Mouse (Mus musculus): ENCODE data around the gene Grid2ip.
A peak's percentile ranks its signal among the peaks of the same experiment; 100 is the strongest.

Grid2ip gene

DNA sequence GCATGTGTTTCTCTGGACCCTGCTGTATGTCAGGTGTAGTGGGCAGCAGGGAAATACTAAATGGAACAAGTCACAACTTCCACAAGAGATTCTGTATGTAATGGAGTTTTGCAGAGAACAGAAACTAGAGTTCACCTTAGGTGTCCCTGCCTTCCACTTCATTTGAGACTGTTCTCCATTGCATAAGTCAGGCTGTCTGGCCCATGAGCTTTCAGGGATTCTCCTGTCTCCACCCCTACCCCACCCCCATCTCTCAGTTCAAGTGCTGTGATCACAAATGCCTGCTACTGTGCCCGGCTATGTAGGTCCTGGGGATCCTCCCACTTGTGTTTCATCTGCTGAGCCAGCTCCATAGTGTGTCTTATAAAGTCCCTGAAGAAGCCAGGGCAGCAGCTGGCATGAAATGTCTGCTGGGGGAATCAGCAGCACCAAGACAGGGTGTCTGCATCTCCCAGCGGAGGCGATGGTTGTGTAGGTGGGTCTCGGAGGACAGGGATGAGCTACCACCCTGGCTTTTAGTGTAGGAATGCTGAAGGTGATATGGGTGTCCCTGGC, 53.8 kb downstream of the Grid2ip start:
- Histone ChIP-seq H3K36me3 (ENCODE audit: insufficient read depth, low read length) (peaks cover 76% of the 10 kb centered on the region), H3K4me3 (replicated peaks; ENCODE audit: low read length) (no peak overlapping the region), H3K9me3 (ENCODE audit: low read length) (no peaks in the 10 kb centered on the region), H3K4me1 (replicated peaks; ENCODE audit: low read depth, low read length) (peaks cover 54% of the 10 kb centered on the region), H3K27me3 (ENCODE audit: insufficient read depth, low read length) (no peaks in the 10 kb centered on the region)
- TF ChIP-seq NANOG (IDR thresholded peaks at IDR 0.05; ENCODE audit: borderline replicate concordance, low read length) (no peak), CTCF (conservative IDR thresholded peaks at IDR 0.05; ENCODE audit: low read length) (no peak), POU5F1 (IDR thresholded peaks at IDR 0.05; ENCODE audit: borderline replicate concordance, low read length) (no peak)

DNA sequence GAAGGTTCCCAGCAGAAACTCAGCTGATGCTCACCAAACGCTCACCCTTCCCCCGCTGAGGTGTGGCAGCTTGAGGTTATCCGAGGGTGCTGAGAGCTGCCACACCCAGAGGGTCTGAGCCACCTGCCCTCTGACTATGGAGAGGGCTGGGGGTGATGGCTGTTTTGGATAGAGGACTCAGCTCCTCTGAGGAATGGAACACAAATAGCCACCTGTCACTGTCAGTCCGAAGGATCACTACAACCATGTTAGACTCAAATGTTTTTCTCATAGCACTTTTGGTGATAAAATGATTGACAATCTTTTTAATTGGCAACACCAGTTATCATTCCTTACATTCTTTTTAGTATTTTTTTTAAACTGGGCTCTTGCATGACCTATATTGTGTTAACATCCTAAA, 64.3 kb downstream of the Grid2ip start:
- no peaks in the 10 kb centered on the region for H3K9me3 ChIP-seq (ENCODE audit: low read length)
- TF ChIP-seq POU5F1 (IDR thresholded peaks at IDR 0.05; ENCODE audit: borderline replicate concordance, low read length) (no peak), NANOG (IDR thresholded peaks at IDR 0.05; ENCODE audit: borderline replicate concordance, low read length) (no peak), CTCF (conservative IDR thresholded peaks at IDR 0.05; ENCODE audit: low read length) (no peak)
- H3K4me3 ChIP-seq (replicated peaks; ENCODE audit: low read length) = no peak overlapping the region
- H3K4me1 ChIP-seq (replicated peaks; ENCODE audit: low read depth, low read length) = peaks cover 31% of the 10 kb centered on the region
- peaks cover 67% of the 10 kb centered on the region for H3K36me3 ChIP-seq (ENCODE audit: insufficient read depth, low read length)
- no peaks in the 10 kb centered on the region for H3K27me3 ChIP-seq (ENCODE audit: insufficient read depth, low read length)

DNA sequence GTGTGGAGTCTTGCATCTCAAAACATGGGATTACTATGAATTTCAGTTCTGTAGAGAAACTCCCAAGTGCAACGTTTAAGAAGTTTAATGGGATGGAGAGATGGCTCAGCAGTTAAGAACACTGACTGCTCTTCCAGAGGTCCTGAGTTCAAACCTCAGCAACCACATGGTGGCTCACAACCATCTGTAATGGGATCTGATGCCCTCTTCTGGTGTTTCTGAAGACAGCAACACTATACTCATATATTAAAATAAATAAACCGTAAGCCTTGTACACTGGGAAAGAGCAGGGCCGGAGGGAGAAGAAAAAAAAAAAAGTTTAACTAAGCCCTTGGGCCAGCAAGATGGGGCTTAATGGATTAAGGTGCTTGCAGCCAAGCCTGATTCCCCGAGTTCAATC, 65.9 kb downstream of the Grid2ip start:
- H3K4me1 ChIP-seq (replicated peaks; ENCODE audit: low read depth, low read length) = peaks cover 31% of the 10 kb centered on the region
- peaks cover 52% of the 10 kb centered on the region for H3K36me3 ChIP-seq (ENCODE audit: insufficient read depth, low read length)
- no peaks in the 10 kb centered on the region for H3K9me3 ChIP-seq (ENCODE audit: low read length)
- H3K4me3 ChIP-seq (replicated peaks; ENCODE audit: low read length) = no peak overlapping the region
- no peaks in the 10 kb centered on the region for H3K27me3 ChIP-seq (ENCODE audit: insufficient read depth, low read length)
- TF ChIP-seq NANOG (IDR thresholded peaks at IDR 0.05; ENCODE audit: borderline replicate concordance, low read length) (no peak), POU5F1 (IDR thresholded peaks at IDR 0.05; ENCODE audit: borderline replicate concordance, low read length) (no peak), CTCF (conservative IDR thresholded peaks at IDR 0.05; ENCODE audit: low read length) (no peak)

DNA sequence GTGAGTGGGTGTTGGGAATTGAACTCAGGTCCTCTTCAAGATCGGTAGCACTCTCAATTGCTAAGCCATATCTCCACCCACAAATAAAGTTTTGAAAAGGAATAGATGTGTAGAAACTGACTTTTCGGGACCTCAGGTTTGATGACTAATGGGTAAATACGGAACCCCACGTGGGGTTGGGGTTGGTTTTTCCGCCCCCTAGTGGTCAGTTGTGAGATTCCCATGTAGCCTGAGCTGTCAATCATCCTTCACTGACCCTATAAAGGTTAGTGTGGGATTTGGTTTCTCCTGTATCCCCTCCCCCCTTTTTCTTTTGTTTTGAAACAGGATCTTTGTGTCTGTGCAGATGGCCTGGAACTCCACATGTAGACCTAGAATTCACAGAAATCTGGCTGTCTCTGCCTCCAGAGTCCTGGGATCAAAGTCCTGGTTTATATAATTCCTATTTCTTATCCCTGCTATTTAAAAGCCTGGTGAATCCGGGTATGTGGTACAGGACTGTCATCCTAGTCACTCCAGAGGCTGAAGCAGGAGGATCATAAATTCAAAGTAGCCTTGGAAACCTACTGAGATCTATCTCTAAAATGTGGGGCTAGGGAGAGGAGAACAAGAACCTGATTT, 66.9 kb downstream of the Grid2ip start:
- H3K36me3 ChIP-seq (ENCODE audit: insufficient read depth, low read length) = peaks cover 42% of the 10 kb centered on the region
- peaks cover 31% of the 10 kb centered on the region for H3K4me1 ChIP-seq (replicated peaks; ENCODE audit: low read depth, low read length)
- no peaks in the 10 kb centered on the region for H3K9me3 ChIP-seq (ENCODE audit: low read length)
- H3K4me3 ChIP-seq (replicated peaks; ENCODE audit: low read length) = no peak overlapping the region
- H3K27me3 ChIP-seq (ENCODE audit: insufficient read depth, low read length) = no peaks in the 10 kb centered on the region
- peak; percentile 78 for TF ChIP-seq CTCF (conservative IDR thresholded peaks at IDR 0.05; ENCODE audit: low read length)
- TF ChIP-seq NANOG (IDR thresholded peaks at IDR 0.05; ENCODE audit: borderline replicate concordance, low read length) = no peak
- no peak for TF ChIP-seq POU5F1 (IDR thresholded peaks at IDR 0.05; ENCODE audit: borderline replicate concordance, low read length)

DNA sequence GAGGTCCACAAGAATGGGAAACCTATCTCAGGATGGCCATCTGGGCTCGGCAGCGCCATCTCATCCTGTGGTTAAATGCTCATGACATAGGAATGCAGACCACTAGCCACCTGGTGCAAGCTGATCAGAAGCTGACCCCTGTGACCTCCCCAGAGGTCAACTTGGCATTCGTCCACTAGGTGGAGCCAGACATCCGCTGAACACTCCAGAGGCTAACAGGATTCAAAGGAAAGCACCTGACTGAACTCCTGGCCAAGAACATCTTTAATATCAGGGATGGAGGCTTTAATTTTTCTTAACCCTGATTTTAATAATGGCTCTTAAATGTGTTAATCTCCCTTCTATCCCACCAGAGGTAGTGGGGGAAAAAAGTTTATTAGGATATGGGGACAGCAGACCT, 77.3 kb downstream of the Grid2ip start:
- Histone ChIP-seq H3K27me3 (ENCODE audit: insufficient read depth, low read length) (no peaks in the 10 kb centered on the region), H3K4me1 (replicated peaks; ENCODE audit: low read depth, low read length) (peaks cover 6% of the 10 kb centered on the region; the same call in 1 of the 2 replicates), H3K36me3 (ENCODE audit: insufficient read depth, low read length) (no peaks in the 10 kb centered on the region), H3K9me3 (ENCODE audit: low read length) (no peaks in the 10 kb centered on the region), H3K4me3 (replicated peaks; ENCODE audit: low read length) (no peak overlapping the region)
- TF ChIP-seq NANOG (IDR thresholded peaks at IDR 0.05; ENCODE audit: borderline replicate concordance, low read length) (no peak), POU5F1 (IDR thresholded peaks at IDR 0.05; ENCODE audit: borderline replicate concordance, low read length) (no peak), CTCF (conservative IDR thresholded peaks at IDR 0.05; ENCODE audit: low read length) (peak; percentile 70)

DNA sequence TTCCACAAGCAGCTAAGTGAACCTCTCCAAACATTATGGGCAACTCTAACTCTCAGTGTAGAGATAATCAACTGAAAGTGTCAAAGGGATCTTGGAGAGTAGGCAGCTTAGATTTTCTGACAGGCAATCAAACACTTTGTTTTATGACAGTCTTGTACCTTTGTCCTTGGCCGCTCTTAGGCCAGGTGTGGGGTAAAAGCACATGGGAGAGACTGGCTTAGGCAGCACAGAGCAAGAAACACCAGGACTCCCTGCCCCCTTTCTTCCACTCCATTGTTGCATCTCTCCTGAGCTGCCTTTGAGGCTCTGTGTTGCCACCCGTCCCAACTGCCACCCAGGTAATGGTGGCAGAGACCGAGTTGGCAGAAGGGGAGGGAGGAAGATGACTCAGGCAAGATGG, 84.2 kb downstream of the Grid2ip start:
- Histone ChIP-seq H3K4me1 (replicated peaks; ENCODE audit: low read depth, low read length) (no peaks in the 10 kb centered on the region), H3K9me3 (ENCODE audit: low read length) (no peaks in the 10 kb centered on the region), H3K4me3 (replicated peaks; ENCODE audit: low read length) (no peak overlapping the region), H3K27me3 (ENCODE audit: insufficient read depth, low read length) (no peaks in the 10 kb centered on the region), H3K36me3 (ENCODE audit: insufficient read depth, low read length) (no peaks in the 10 kb centered on the region)
- no peak for TF ChIP-seq NANOG (IDR thresholded peaks at IDR 0.05; ENCODE audit: borderline replicate concordance, low read length)
- no peak for TF ChIP-seq POU5F1 (IDR thresholded peaks at IDR 0.05; ENCODE audit: borderline replicate concordance, low read length)
- no peak for TF ChIP-seq CTCF (conservative IDR thresholded peaks at IDR 0.05; ENCODE audit: low read length)

DNA sequence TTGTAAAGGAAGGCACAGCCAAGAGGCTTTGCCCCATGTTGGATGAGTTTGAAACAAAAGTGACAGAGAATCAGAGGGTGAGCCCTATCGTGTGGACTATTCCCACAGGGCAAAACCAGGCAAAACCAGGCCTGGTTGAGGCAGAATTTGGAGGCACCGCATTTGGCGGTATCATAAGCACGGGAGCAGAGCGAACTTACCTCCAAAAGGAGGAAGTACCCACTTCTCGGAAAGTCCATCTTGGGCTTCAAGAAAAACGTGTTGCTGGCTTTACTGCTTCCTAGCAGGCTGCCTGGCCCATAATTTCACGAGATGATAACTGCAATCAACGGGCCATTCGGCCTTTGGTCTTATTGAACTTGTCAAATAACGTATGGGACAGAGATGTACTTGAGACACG, 84.6 kb downstream of the Grid2ip start:
- no peaks in the 10 kb centered on the region for H3K9me3 ChIP-seq (ENCODE audit: low read length)

More for the DNA sequence above, 84.6 kb downstream of the Grid2ip start:
- Histone ChIP-seq H3K4me1 (replicated peaks; ENCODE audit: low read depth, low read length) (no peaks in the 10 kb centered on the region), H3K36me3 (ENCODE audit: insufficient read depth, low read length) (no peaks in the 10 kb centered on the region), H3K27me3 (ENCODE audit: insufficient read depth, low read length) (no peaks in the 10 kb centered on the region), H3K4me3 (replicated peaks; ENCODE audit: low read length) (no peak overlapping the region)
- TF ChIP-seq NANOG (IDR thresholded peaks at IDR 0.05; ENCODE audit: borderline replicate concordance, low read length) = no peak
- no peak for TF ChIP-seq POU5F1 (IDR thresholded peaks at IDR 0.05; ENCODE audit: borderline replicate concordance, low read length)
- TF ChIP-seq CTCF (conservative IDR thresholded peaks at IDR 0.05; ENCODE audit: low read length) = no peak
